Mouse (Mus musculus) midbrain, embryonic 15.5 days (tissue): ENCODE results near the gene Gpatch4. TPM values are rescaled to one million over a fixed set of nuclear protein-coding genes. Genes with fewer than 3 reads are reported as not detected.

ENCODE experiments used
- ATAC-seq: fragments of 200-750 bp; cut with Nextera tagmentation; replicated peaks from 2 replicates; pipeline ENCODE4 v1.8.0; 2017; ENCODE audit warnings: moderate TSS enrichment
- H3K27ac ChIP-seq: fragments of 300-500 bp; sonication (generic); 2 replicates; pipeline ENCODE4 v1.5.1; 2015; ENCODE audit warnings: mild to moderate bottlenecking, inconsistent platforms
- H3K27me3 ChIP-seq: fragments of 300-500 bp; sonication (generic); replicated peaks from 2 replicates; pipeline ENCODE4 v1.6.1; 2015; ENCODE audit warnings: inconsistent platforms
- H3K36me3 ChIP-seq: fragments of 300-500 bp; sonication (generic); replicated peaks from 2 replicates; pipeline ENCODE4 v1.6.1; 2015; ENCODE audit warnings: inconsistent platforms
- H3K4me1 ChIP-seq: fragments of 300-500 bp; sonication (generic); 2 replicates; pipeline ENCODE4 v1.6.1; 2015; ENCODE audit warnings: inconsistent platforms
- H3K4me2 ChIP-seq: fragments of 300-500 bp; sonication (generic); 2 replicates; pipeline ENCODE4 v1.6.1; 2015; ENCODE audit warnings: inconsistent platforms, mild to moderate bottlenecking, moderate library complexity
- H3K4me3 ChIP-seq: fragments of 300-500 bp; sonication (generic); 2 replicates; pipeline ENCODE4 v1.5.1; 2015; ENCODE audit warnings: mild to moderate bottlenecking, inconsistent platforms
- H3K9ac ChIP-seq: fragments of 300-500 bp; sonication (generic); 2 replicates; pipeline ENCODE4 v1.6.1; 2015; ENCODE audit warnings: mild to moderate bottlenecking, inconsistent platforms
- H3K9me3 ChIP-seq: fragments of 300-500 bp; sonication (generic); 2 replicates; pipeline ENCODE4 v1.6.1; 2016; ENCODE audit warnings: inconsistent platforms
- WGBS: fragments of 180-500 bp; shearing (Covaris S2); methylation state at CpG from one replicate; pipeline ENCODE4 v1.1.7; 2015; ENCODE audit warnings: mixed read lengths; 5-methylcytosine and 5-hydroxymethylcytosine counted together
- polyA plus RNA-seq: library from polyadenylated mRNA; unstranded; fragments of >200 nt; fragmentation: Nextera tagmentation; extraction: Ambion mirVana; gene quantifications from 2 replicates; pipeline ENCODE4 v1.2.1, GENCODE M21; 2015

The Gpatch4 gene
- polyA plus RNA-seq = 32.0 and 35.3 TPM in 2 replicates

GRCm38 (mm10) chr3:88042661-88043421, at the start of gene Gpatch4:
Gene Gpatch4, plus strand, starts transcription at chr3:88043108.
- Histone ChIP-seq H3K27ac (peak within 1 kb of the TSS; percentile 51), H3K4me2 (peak within 1 kb of the TSS; percentile 69), H3K9me3 (no peaks in the 10 kb centered on the region), H3K36me3 (no peaks in the 10 kb centered on the region), H3K27me3 (peaks cover 13% of the 10 kb centered on the region), H3K4me1 (peaks cover 15% of the 10 kb centered on the region), H3K9ac (peak within 1 kb of the TSS; percentile 42), H3K4me3 (peak within 1 kb of the TSS; percentile 69)
- 9% methylated on average over 36 of the region's 36 CpGs for WGBS
- peak; percentile 96 for ATAC-seq

GRCm38 (mm10) chr3:87993436-87993835, 49.5 kb upstream of the Gpatch4 start:
- Histone ChIP-seq H3K9ac (no peak overlapping the region), H3K4me3 (no peak overlapping the region), H3K36me3 (no peaks in the 10 kb centered on the region), H3K9me3 (no peaks in the 10 kb centered on the region), H3K4me1 (peaks cover 13% of the 10 kb centered on the region), H3K27ac (no peak overlapping the region), H3K27me3 (peaks cover 74% of the 10 kb centered on the region), H3K4me2 (no peak overlapping the region)
- 4% methylated on average over 5 of the region's 6 CpGs for WGBS
- no peak for ATAC-seq

- H3K4me1 ChIP-seq = peaks cover 26% of the 10 kb centered on the region
- ATAC-seq = no peak
- H3K36me3 ChIP-seq = no peaks in the 10 kb centered on the region
- H3K27ac ChIP-seq = no peak overlapping the region
- WGBS = 25% methylated on average over 11 of the region's 11 CpGs
- no peaks in the 10 kb centered on the region for H3K9me3 ChIP-seq
- no peak overlapping the region for H3K4me3 ChIP-seq
- H3K4me2 ChIP-seq = no peak overlapping the region
- H3K27me3 ChIP-seq = peaks cover 85% of the 10 kb centered on the region
- no peak overlapping the region for H3K9ac ChIP-seq
Measured at GRCm38 (mm10) chr3:87995331-87995730, 47.6 kb upstream of the Gpatch4 start.

GRCm38 (mm10) chr3:87996401-87996800, 46.5 kb upstream of the Gpatch4 start:
- H3K9ac ChIP-seq = no peak overlapping the region
- ATAC-seq = no peak
- WGBS = 2% methylated on average over 15 of the region's 15 CpGs

GRCm38 (mm10) chr3:87996971-87997614, 45.8 kb upstream of the Gpatch4 start:
- H3K27me3 ChIP-seq = peaks cover 94% of the 10 kb centered on the region
- peaks cover 31% of the 10 kb centered on the region for H3K4me1 ChIP-seq
- under 1% methylated on average over 48 of the region's 49 CpGs for WGBS
- H3K36me3 ChIP-seq = no peaks in the 10 kb centered on the region
- peak overlapping the region; percentile 34 for H3K9ac ChIP-seq
- H3K4me3 ChIP-seq = peak overlapping the region; percentile 38
- no peaks in the 10 kb centered on the region for H3K9me3 ChIP-seq
- peak overlapping the region; percentile 70 for H3K4me2 ChIP-seq
- no peak for ATAC-seq
- no peak overlapping the region for H3K27ac ChIP-seq

More at GRCm38 (mm10) chr3:87996401-87996800, 46.5 kb upstream of the Gpatch4 start:
- Histone ChIP-seq H3K4me1 (peaks cover 31% of the 10 kb centered on the region), H3K9me3 (no peaks in the 10 kb centered on the region), H3K27ac (no peak overlapping the region), H3K27me3 (peaks cover 94% of the 10 kb centered on the region), H3K4me3 (peak overlapping the region; percentile 38; the same call in 1 of the 2 replicates), H3K36me3 (no peaks in the 10 kb centered on the region), H3K4me2 (peak overlapping the region; percentile 70)

GRCm38 (mm10) chr3:87998747-87999146, 44.2 kb upstream of the Gpatch4 start:
- 0% methylated on average over 7 of the region's 7 CpGs for WGBS
- peaks cover 38% of the 10 kb centered on the region for H3K4me1 ChIP-seq
- H3K27ac ChIP-seq = no peak overlapping the region
- no peaks in the 10 kb centered on the region for H3K9me3 ChIP-seq
- ATAC-seq = 0 out of 2 replicates have a peak, but pooled peaks have one; percentile 8
- H3K4me2 ChIP-seq = peak overlapping the region; percentile 77; the same call in 1 of the 2 replicates
- no peaks in the 10 kb centered on the region for H3K36me3 ChIP-seq
- peaks cover 99% of the 10 kb centered on the region for H3K27me3 ChIP-seq
- no peak overlapping the region for H3K9ac ChIP-seq
- H3K4me3 ChIP-seq = peak overlapping the region; percentile 40

GRCm38 (mm10) chr3:87999243-87999895, 43.5 kb upstream of the Gpatch4 start:
- Histone ChIP-seq H3K4me2 (peak overlapping the region; percentile 77), H3K9me3 (no peaks in the 10 kb centered on the region), H3K36me3 (no peaks in the 10 kb centered on the region), H3K9ac (peak overlapping the region; percentile 21; the same call in 1 of the 2 replicates), H3K27me3 (peaks cover 95% of the 10 kb centered on the region), H3K4me3 (peak overlapping the region; percentile 40), H3K4me1 (peaks cover 38% of the 10 kb centered on the region), H3K27ac (peak overlapping the region; percentile 60)
- ATAC-seq = 0 out of 2 replicates have a peak, but pooled peaks have one; percentile 31
- WGBS = 1% methylated on average over 38 of the region's 38 CpGs

GRCm38 (mm10) chr3:88000181-88000580, 42.7 kb upstream of the Gpatch4 start, which contains the start of gene Bcan:
Gene Bcan, minus strand, starts transcription at chr3:88000230.
- WGBS = under 1% methylated on average over 39 of the region's 39 CpGs
- Histone ChIP-seq H3K36me3 (no peaks in the 10 kb centered on the region), H3K4me3 (peak within 1 kb of the TSS; percentile 40), H3K4me2 (peak within 1 kb of the TSS; percentile 77), H3K27me3 (peaks cover 91% of the 10 kb centered on the region), H3K9me3 (no peaks in the 10 kb centered on the region), H3K4me1 (peaks cover 38% of the 10 kb centered on the region), H3K9ac (peak within 1 kb of the TSS; percentile 28; the same call in 1 of the 2 replicates), H3K27ac (peak within 1 kb of the TSS; percentile 60)
- no peak for ATAC-seq

- peak overlapping the region; percentile 40 for H3K4me3 ChIP-seq
- no peak for ATAC-seq
- peaks cover 38% of the 10 kb centered on the region for H3K4me1 ChIP-seq
- H3K4me2 ChIP-seq = peak overlapping the region; percentile 77
- no peak overlapping the region for H3K27ac ChIP-seq
- H3K9ac ChIP-seq = no peak overlapping the region
- 16% methylated on average over 11 of the region's 11 CpGs for WGBS
- peaks cover 83% of the 10 kb centered on the region for H3K27me3 ChIP-seq
- H3K9me3 ChIP-seq = no peaks in the 10 kb centered on the region
- no peaks in the 10 kb centered on the region for H3K36me3 ChIP-seq
Measured at GRCm38 (mm10) chr3:88000816-88001595, 41.9 kb upstream of the Gpatch4 start.

GRCm38 (mm10) chr3:88002291-88002976, 40.5 kb upstream of the Gpatch4 start:
- Histone ChIP-seq H3K4me1 (peaks cover 27% of the 10 kb centered on the region), H3K9me3 (no peaks in the 10 kb centered on the region), H3K9ac (no peak overlapping the region), H3K27ac (peak overlapping the region; percentile 38; the same call in 1 of the 2 replicates), H3K4me3 (no peak overlapping the region), H3K4me2 (peak overlapping the region; percentile 22; the same call in 1 of the 2 replicates), H3K36me3 (no peaks in the 10 kb centered on the region), H3K27me3 (peaks cover 68% of the 10 kb centered on the region)
- peak; percentile 48 for ATAC-seq
- WGBS = 4% methylated on average over 17 of the region's 17 CpGs
